Mouse (Mus musculus): ENCODE measurements around the gene Arr3.

GRCm38 (mm10) chrX:100625146-100625545 lies 19.8 kb downstream of the Arr3 start:
- no peak for TF ChIP-seq USF2 (conservative IDR thresholded peaks at IDR 0.05; ENCODE audit: low read depth, low read length)
- no peak for TF ChIP-seq JUND (conservative IDR thresholded peaks at IDR 0.05; ENCODE audit: low read depth, low read length)
- no peak for TF ChIP-seq ETS1 (conservative IDR thresholded peaks at IDR 0.05; ENCODE audit: low read depth, low read length)
- TF ChIP-seq MAFK (IDR thresholded peaks at IDR 0.05; ENCODE audit: insufficient replicate concordance, low read length), result no peak
- no peak for TF ChIP-seq KAT2A (IDR thresholded peaks at IDR 0.05; ENCODE audit: insufficient replicate concordance, low read length)
- TF ChIP-seq IRF4 (IDR thresholded peaks at IDR 0.05; ENCODE audit: low read depth, low read length), result no peak
- TF ChIP-seq ZC3H11A (IDR thresholded peaks at IDR 0.05; ENCODE audit: low read depth, low read length), result no peak
- TF ChIP-seq MAX (IDR thresholded peaks at IDR 0.05; ENCODE audit: low read length), result no peak
- TF ChIP-seq CTCF (conservative IDR thresholded peaks at IDR 0.05 in 1 of 2, IDR thresholded peaks at IDR 0.05 in 1 of 2; ENCODE audit: low read depth in 2 of 2, low read length in 2 of 2), result no peak
- TF ChIP-seq E2F4 (IDR thresholded peaks at IDR 0.05; ENCODE audit: insufficient replicate concordance, low read depth, low read length), result no peak
- TF ChIP-seq TBP (conservative IDR thresholded peaks at IDR 0.05; ENCODE audit: low read depth, low read length), result no peak

Measured in CH12.LX (cell line).